Mouse (Mus musculus) 3134 (cell line): ENCODE results near the gene Cybrd1.
A peak's percentile ranks its signal among the peaks of the same experiment; 100 is the strongest.

ENCODE experiments used
- DNase-seq: peaks from one replicate; pipeline ENCODE4 v3.0.0-alpha.2; 2011; ENCODE audit warnings: low spot score; ENCODE audit not compliant: insufficient read length; ENCODE audit errors: extremely low read depth

Cybrd1 gene

DNA sequence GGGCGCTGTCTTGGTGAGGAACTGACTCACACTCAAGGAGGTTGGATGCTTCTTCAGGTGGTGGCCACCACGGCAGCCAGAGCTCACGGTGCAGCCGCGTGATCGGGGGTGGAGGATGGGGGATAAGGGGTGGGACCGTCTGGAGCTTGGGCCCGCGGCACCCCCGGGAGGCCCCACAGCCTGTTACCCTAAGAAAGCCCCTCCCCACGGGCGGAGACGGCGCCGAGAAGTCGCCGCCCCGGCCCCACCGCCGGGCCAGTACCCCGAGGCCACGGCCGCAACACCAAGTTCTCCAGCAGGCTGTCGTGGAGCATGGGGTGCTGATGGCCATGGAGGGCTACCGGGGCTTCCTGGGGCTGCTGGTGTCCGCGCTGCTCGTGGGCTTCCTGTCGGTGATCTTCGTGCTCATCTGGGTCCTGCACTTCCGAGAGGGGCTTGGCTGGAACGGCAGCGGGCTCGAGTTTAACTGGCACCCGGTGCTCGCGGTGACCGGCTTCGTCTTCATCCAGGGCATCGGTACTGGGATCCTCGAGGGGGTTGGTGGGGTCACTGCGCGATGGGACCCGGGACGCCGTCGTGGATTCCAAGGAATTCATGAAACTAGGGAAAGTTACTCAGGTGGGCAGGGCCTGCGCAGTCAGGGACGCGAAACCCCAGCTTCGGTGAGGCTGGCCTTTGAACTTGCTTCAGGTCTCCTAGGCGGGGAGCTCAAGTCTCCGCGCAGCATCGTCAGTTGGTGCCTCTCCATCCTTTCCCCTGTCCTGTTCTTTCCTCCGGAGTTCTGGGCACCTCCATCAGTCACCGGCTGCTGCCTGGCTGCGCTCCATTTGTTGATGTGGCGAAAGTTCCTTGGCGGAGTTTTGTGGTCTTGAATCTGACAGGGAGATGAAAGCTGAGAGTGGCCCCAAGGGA is at the start of gene Cybrd1:
Gene Cybrd1 (plus strand): TSS at position 127 of the 912 bp plus-strand sequence.
- DNase-seq: peak; percentile 10

- DNase-seq: no peak
Measured at GRCm38 (mm10) chr2:71071601-71072000, 46.1 kb upstream of the Cybrd1 start.

DNA sequence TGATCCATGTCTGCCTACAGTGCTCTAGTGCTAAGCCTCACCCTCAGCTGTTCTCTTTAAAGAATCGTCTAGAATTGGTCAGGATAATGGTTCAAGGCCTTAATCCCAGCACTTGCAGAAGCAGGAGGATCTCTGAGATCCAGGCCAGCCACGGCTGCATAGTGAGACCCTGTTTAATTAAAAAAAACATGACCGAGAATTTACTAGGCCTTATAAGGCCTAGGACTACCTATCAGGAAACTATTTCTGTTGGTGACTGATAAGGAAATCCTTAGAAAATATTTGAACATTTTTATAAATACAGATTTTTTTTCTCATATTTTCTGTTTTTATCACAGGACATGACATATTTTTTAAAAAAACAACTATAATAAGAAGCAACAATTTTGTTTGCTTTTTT is 44.4 kb upstream of the Cybrd1 start:
- no peak for DNase-seq

GRCm38 (mm10) chr2:71073828-71074227 is 43.9 kb upstream of the Cybrd1 start:
- DNase-seq: no peak

DNA sequence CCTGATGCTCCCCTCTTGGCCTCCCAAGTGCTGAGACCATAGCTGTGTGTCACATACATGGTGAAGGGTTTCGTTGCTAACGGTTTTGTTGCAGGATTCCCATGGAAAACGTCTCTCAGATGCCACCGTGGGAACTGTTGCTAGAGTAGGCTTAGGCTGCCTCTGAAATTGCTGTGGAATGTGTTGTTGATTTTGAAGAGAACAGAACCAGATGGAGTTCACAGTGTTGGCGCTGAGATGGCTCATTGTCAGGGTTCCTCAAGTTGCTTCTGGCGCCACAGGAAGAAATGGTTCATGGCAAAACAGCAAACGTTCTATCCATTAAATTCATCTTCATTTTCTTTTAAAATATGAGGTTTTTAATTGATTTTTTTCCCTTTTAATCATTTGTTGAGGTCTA is 35.3 kb upstream of the Cybrd1 start:
- DNase-seq: no peak

- DNase-seq: no peak
Measured at GRCm38 (mm10) chr2:71083454-71084193, 34.1 kb upstream of the Cybrd1 start.

DNA sequence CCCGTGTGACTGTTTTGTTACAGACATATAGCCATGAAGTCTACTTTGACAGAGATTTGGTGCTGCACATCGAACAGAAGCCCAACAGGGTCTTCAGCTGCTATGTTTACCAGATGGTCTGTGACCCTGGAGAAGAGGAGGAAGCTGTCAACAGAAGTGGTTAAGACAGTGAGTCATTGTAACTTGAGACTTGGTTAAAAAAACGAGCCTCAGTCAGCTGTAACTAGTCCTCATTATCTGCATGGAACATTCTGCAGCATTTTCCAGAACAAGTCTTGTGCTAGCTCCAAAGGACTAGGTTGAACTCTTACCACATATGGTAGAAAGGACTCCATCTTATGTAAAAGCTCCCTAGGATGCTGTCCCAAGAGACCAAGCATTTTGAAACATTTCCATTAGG is 28.0 kb upstream of the Cybrd1 start:
- DNase-seq: no peak

GRCm38 (mm10) chr2:71090660-71091445 is 26.9 kb upstream of the Cybrd1 start:
- DNase-seq: no peak

GRCm38 (mm10) chr2:71096170-71096569 is 21.6 kb upstream of the Cybrd1 start:
- DNase-seq: no peak

- no peak for DNase-seq
Measured at GRCm38 (mm10) chr2:71102621-71103291, 15.0 kb upstream of the Cybrd1 start.

- no peak for DNase-seq
Measured at GRCm38 (mm10) chr2:71103292-71103680, 14.4 kb upstream of the Cybrd1 start.

DNA sequence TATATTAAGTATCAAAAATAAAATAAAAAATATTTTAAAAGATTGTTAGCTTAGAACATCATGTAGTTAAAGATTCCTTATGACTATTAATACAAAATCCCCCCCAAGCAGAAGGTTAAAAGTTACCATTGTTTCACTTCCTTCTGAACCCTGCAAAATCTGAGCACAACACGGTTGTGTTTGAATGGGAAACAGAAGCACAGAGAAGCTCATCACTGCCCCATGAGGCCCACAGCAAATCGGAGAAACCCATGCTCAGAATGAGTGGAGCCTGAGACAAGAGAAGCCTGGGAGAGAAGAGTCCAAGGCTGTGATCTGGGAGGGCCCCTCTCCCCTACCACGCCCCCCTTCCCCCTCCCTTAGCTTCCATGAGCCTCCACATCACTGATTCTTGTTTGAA is 13.0 kb upstream of the Cybrd1 start:
- DNase-seq: no peak

GRCm38 (mm10) chr2:71105469-71106215 is 12.1 kb upstream of the Cybrd1 start:
- DNase-seq: no peak

DNA sequence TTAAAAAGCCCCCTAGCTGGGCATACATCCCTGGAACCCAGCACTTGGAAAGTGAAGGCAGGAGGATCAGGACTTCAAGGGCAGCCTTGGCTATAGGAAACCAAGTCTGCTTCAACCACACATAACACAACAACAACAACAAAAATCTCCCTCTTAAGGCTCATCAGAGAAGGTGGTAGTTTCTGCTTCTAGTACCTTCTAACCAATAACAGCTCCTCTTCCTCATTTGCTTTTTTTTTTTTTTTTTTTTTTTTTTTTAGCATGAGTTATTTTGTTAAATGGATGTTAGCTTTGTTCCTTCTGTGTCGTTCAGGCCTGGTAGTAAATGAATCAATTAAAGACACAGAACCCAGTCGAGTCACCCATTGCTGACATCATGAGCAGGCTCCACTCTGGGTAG is 10.5 kb upstream of the Cybrd1 start:
- DNase-seq: no peak

GRCm38 (mm10) chr2:71108541-71108940 is 9.2 kb upstream of the Cybrd1 start:
- DNase-seq: no peak

DNA sequence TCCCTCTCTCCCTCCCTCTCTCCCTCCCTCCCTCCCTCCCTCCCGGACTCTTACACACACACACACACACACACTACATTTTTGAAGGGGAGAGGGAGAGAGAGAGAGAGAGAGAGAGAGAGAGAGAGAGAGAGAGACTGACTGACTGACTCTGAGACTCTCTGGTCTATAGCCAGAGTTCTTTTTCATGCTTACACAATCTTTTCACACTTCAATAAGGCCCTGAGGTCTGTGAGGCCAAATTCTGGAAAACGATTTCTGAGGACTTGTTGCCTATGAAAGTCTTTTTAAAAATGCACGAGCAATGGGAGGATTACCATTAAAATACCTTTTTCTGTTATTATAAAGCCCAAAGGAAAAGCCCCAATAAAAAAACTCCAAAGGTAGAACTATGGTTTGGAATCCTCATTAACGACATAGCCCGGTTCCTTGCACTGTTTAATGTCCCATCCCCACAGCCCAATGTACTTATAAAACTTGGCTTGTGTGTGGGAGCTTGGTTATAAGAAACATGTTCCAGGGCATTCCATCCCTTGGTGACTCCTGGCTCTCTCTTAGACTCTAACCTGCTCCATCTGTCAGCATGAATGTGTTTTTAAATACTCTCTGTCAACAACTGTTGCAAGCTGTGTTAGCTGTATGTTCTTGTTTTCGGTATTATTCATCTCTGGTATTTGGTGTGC is 4.1 kb upstream of the Cybrd1 start:
- no peak for DNase-seq

- no peak for DNase-seq
Measured at GRCm38 (mm10) chr2:71116151-71116550, 1.6 kb upstream of the Cybrd1 start.

- DNase-seq: peak; percentile 9
Measured at GRCm38 (mm10) chr2:71120844-71121243, 3.1 kb downstream of the Cybrd1 start.

GRCm38 (mm10) chr2:71121406-71121805 is 3.7 kb downstream of the Cybrd1 start:
- no peak for DNase-seq
